Mouse (Mus musculus) stomach, embryonic 15.5 days (tissue): ENCODE measurements around the gene Fam83c. TPM values are rescaled to one million over a fixed set of nuclear protein-coding genes. Genes with fewer than 3 reads are reported as not detected.
"Not testable (repeated sequence)": the region's sequence is repeated elsewhere in the genome, so short reads cannot be mapped to it uniquely, and the experiment has no call there.

Experiments
- ATAC-seq: fragments of 200-750 bp; cut with Nextera tagmentation; 2 replicates; pipeline ENCODE4 v1.8.0; 2017; ENCODE audit warnings: low read depth, moderate number of reproducible peaks, moderate TSS enrichment; ENCODE audit not compliant: insufficient read depth, low FRiP score
- H3K27ac ChIP-seq: fragments of 300-500 bp; sonication (generic); 2 replicates; pipeline ENCODE4 v1.5.1; 2015; ENCODE audit warnings: mild to moderate bottlenecking, inconsistent platforms
- H3K27me3 ChIP-seq: fragments of 300-500 bp; sonication (generic); replicated peaks from 2 replicates; pipeline ENCODE4 v1.6.1; 2015; ENCODE audit warnings: inconsistent platforms
- H3K36me3 ChIP-seq: fragments of 300-500 bp; sonication (generic); 2 replicates; pipeline ENCODE4 v1.6.1; 2015; ENCODE audit warnings: inconsistent platforms
- H3K4me1 ChIP-seq: fragments of 300-500 bp; sonication (generic); 2 replicates; pipeline ENCODE4 v1.6.1; 2015; ENCODE audit warnings: inconsistent platforms
- H3K4me2 ChIP-seq: fragments of 300-500 bp; sonication (generic); 2 replicates; pipeline ENCODE4 v1.6.1; 2015; ENCODE audit warnings: mild to moderate bottlenecking, inconsistent platforms
- H3K4me3 ChIP-seq: fragments of 300-500 bp; sonication (generic); replicated peaks from 2 replicates; pipeline ENCODE4 v1.5.1; 2015; ENCODE audit warnings: inconsistent platforms
- H3K9ac ChIP-seq: fragments of 300-500 bp; sonication (generic); 2 replicates; pipeline ENCODE4 v1.6.1; 2015; ENCODE audit warnings: inconsistent platforms
- H3K9me3 ChIP-seq: fragments of 300-500 bp; sonication (generic); 2 replicates; pipeline ENCODE4 v1.6.1; 2016; ENCODE audit warnings: inconsistent platforms
- WGBS: fragments of 180-500 bp; shearing (Covaris S2); methylation state at CpG from one replicate; pipeline ENCODE4 v1.1.7; 2015; 5-methylcytosine and 5-hydroxymethylcytosine counted together
- polyA plus RNA-seq: library from polyadenylated mRNA; unstranded; fragments of >200 nt; fragmentation: Nextera tagmentation; extraction: Ambion mirVana; gene quantifications from 2 replicates; pipeline ENCODE4 v1.2.1, GENCODE M21; 2015

Gene Fam83c
- polyA plus RNA-seq, 1 experiment from 2014 or later, result 2.8 TPM

DNA sequence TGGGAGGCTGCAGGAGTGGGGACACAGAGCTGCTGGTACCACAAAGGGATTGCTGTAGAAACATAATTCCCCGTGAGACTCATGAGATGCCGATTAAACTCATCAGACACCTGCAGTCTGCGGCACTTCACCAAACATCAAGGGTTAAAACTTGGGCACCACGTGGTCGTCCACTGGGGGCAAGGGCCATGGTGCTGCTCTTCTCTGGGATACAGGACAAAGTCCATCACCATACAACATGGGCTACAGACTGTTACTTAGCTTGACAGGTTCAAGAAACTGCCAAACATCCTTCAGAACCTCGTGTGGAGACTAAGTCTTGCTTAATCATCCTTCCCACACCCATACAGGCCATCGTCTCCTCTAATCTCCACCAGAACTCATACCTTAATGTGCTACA lies 25.4 kb upstream of the Fam83c start:
- H3K9ac ChIP-seq, result no peak overlapping the region
- WGBS, result 77% methylated on average over 7 of the region's 7 CpGs
- no peak overlapping the region for H3K27ac ChIP-seq
- no peaks in the 10 kb centered on the region for H3K9me3 ChIP-seq
- no peaks in the 10 kb centered on the region for H3K4me1 ChIP-seq
- H3K4me2 ChIP-seq, result no peak overlapping the region
- H3K4me3 ChIP-seq, result no peak overlapping the region
- H3K27me3 ChIP-seq, result no peaks in the 10 kb centered on the region
- no peak for ATAC-seq
- H3K36me3 ChIP-seq, result 0 out of 2 replicates have a peak, but pooled peaks cover 5% of the 10 kb centered on the region

DNA sequence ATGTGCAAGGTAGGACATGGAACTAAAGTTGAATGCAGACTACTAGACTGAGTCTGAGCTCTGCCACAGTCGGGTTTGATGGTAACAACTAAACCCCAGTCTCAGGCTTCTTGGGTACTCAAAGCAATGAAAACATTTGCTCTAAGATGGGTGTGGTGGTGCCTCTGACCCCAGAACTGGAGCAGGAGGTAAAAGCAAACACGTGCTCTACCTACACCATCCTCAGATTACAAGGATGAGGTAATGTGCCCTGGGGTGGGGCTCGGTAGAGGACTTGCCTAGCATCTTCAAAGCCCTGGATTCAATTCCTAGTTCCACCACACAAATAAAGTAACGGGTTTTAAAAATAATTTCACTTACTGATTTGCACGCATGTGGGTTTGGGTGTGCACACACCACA lies 17.9 kb upstream of the Fam83c start:
- Histone ChIP-seq H3K27ac (no peak overlapping the region), H3K36me3 (peaks cover 23% of the 10 kb centered on the region; the same call in 1 of the 2 replicates), H3K9ac (no peak overlapping the region), H3K4me1 (no peaks in the 10 kb centered on the region), H3K9me3 (no peaks in the 10 kb centered on the region), H3K4me3 (no peak overlapping the region), H3K27me3 (no peaks in the 10 kb centered on the region), H3K4me2 (no peak overlapping the region)
- WGBS, result 76% methylated on average over 5 of the region's 5 CpGs
- peak; percentile 65; the same call in 1 of the 2 replicates for ATAC-seq

DNA sequence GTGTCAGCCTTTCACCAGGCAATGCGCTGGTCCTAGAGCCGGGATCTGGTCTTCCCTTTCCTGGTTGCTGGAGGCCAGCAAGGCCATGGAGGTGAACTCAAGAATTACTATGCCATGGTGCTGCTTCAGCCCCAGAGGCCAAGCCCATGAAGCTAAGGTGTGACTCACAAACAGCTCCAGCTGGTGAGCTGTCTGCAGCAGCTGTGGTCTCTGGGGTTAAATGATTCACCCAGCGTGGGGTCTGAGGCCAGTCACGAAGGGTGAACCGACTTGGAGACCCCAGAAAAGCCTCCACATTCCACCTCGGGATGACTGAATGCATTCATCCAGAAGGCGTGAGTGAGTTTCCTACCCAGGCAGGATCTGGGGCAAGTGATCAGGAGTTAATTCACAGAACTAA lies 15.5 kb upstream of the Fam83c start:
- Histone ChIP-seq H3K4me1 (no peaks in the 10 kb centered on the region), H3K4me2 (no peak overlapping the region), H3K9me3 (no peaks in the 10 kb centered on the region), H3K27ac (no peak overlapping the region), H3K9ac (no peak overlapping the region), H3K27me3 (no peaks in the 10 kb centered on the region), H3K36me3 (peaks cover 32% of the 10 kb centered on the region), H3K4me3 (no peak overlapping the region)
- WGBS, result 81% methylated on average over 7 of the region's 7 CpGs
- ATAC-seq, result no peak

DNA sequence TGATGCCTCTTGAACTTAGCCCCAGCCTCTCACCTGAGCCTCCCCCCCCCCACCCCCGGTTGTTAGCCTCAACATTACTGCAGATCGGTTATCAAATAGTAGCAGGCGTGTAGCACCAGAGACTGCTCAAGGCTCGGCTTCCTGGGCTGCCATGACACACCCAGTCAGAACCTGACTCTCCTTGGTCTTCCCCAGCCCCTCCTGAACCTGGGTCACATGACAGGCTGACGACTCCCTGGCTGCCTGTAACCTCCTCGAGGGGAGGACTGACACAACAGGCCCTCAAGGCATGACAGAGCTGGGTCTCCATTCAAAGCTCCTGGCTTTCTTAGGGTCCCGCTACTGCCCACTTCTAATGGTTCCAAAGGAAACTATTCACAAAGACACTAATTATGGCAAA lies 14.8 kb upstream of the Fam83c start:
- Histone ChIP-seq H3K9me3 (no peaks in the 10 kb centered on the region), H3K9ac (no peak overlapping the region), H3K4me1 (no peaks in the 10 kb centered on the region), H3K27ac (no peak overlapping the region), H3K27me3 (no peaks in the 10 kb centered on the region), H3K4me3 (no peak overlapping the region), H3K4me2 (no peak overlapping the region), H3K36me3 (peaks cover 33% of the 10 kb centered on the region)
- no peak for ATAC-seq
- WGBS, result 57% methylated on average over 7 of the region's 7 CpGs

DNA sequence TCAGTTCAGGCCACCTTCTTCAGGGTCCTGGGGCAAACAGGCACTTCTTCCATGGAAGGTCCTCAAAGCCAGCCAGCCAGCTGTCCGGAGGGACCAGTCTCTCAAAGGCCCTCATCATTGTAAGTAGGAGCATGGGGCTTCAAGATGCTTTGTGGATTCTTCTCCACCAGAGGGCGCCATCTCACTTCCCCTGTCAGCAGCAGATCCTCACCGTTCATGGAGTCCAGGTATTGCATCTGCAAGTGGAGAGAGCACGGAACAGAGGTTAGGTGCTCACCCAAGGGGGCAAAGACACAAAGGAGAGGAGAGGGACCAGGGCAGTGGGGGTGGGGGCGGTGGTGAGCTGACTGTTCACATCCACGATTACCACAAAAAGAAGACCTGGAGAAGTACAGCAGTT lies 13.6 kb upstream of the Fam83c start:
- H3K27me3 ChIP-seq, result no peaks in the 10 kb centered on the region
- peaks cover 33% of the 10 kb centered on the region for H3K36me3 ChIP-seq
- ATAC-seq, result no peak

DNA sequence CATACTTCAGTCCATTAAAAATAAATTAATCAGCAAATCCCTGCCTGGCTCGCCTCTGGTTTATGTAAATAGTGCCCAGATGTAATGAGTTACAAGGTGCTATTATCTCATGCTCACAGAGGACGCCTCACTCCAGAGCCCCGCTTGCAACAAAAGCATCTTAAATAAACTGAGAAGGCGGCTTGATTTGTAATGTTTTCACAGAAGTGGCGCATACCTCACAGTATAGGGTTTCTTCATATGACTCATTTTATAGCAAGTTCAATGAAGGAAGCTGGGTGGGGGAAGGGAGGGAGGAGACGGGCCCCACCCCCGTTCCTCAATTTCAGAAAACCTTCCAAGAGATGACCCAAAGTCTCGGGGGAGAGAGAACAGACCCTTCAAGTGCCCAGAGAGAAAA lies 12.3 kb upstream of the Fam83c start:
- H3K27ac ChIP-seq, result no peak overlapping the region
- no peak for ATAC-seq
- no peak overlapping the region for H3K9ac ChIP-seq
- H3K36me3 ChIP-seq, result peaks cover 33% of the 10 kb centered on the region
- no peak overlapping the region for H3K4me3 ChIP-seq
- no peak overlapping the region for H3K4me2 ChIP-seq
- no peaks in the 10 kb centered on the region for H3K9me3 ChIP-seq
- 56% methylated on average over 8 of the region's 8 CpGs for WGBS
- no peaks in the 10 kb centered on the region for H3K27me3 ChIP-seq
- H3K4me1 ChIP-seq, result no peaks in the 10 kb centered on the region

More for the DNA sequence above, 13.6 kb upstream of the Fam83c start:
- Histone ChIP-seq H3K4me3 (no peak overlapping the region), H3K9ac (no peak overlapping the region), H3K4me2 (no peak overlapping the region), H3K27ac (no peak overlapping the region), H3K9me3 (no peaks in the 10 kb centered on the region), H3K4me1 (no peaks in the 10 kb centered on the region)
- WGBS, result 29% methylated on average over 6 of the region's 6 CpGs

DNA sequence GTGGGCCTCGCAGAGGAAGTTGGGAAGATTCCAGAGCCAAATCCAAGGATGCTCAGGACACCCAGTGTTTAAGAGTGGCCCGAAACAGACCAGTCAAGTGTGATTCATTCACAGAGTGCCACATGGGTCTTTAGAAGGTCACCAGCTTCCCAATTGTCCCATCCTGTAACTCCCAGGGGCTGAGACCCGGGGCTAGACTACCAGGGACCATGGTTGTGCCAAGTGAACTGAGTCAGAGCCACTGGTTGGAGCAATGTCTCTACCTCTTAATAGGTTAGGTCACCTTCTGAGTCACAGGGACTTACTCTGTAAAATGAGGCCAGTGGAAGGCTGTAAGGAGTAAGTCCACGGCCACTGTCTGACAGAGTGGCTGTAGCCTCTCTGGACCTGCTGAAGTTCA lies 4.3 kb upstream of the Fam83c start:
- no peaks in the 10 kb centered on the region for H3K4me1 ChIP-seq
- no peak for ATAC-seq
- no peak overlapping the region for H3K27ac ChIP-seq
- no peaks in the 10 kb centered on the region for H3K27me3 ChIP-seq
- H3K9ac ChIP-seq, result no peak overlapping the region
- 77% methylated on average over 4 of the region's 4 CpGs for WGBS
- H3K4me2 ChIP-seq, result no peak overlapping the region
- H3K4me3 ChIP-seq, result no peak overlapping the region
- H3K36me3 ChIP-seq, result no peaks in the 10 kb centered on the region
- H3K9me3 ChIP-seq, result no peaks in the 10 kb centered on the region

DNA sequence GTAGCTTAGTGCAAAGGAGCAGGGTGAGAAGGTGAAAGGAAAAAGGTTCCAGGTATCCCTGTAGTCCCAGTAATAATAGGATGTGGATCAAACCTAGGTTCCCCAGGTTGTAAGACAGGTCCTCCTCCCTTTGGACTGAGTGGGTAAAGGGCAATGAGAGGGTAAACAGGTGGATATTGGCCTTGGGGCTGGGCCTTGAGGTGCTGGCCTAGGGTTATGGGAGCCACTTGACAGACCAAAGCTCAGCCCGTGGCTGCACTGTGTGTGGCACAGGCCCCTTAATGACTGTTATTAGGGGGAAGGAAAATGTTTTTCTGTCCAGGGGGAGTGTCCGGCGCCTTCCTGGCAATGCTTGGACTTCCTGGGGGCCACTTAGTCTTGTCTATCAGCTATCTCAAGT lies 3.3 kb upstream of the Fam83c start:
- H3K9me3 ChIP-seq, result no peaks in the 10 kb centered on the region
- H3K27me3 ChIP-seq, result no peaks in the 10 kb centered on the region
- H3K27ac ChIP-seq, result no peak overlapping the region
- H3K4me1 ChIP-seq, result no peaks in the 10 kb centered on the region
- no peak for ATAC-seq
- no peak overlapping the region for H3K9ac ChIP-seq
- H3K4me3 ChIP-seq, result no peak overlapping the region
- no peak overlapping the region for H3K4me2 ChIP-seq
- H3K36me3 ChIP-seq, result no peaks in the 10 kb centered on the region
- WGBS, result 72% methylated on average over 3 of the region's 3 CpGs

DNA sequence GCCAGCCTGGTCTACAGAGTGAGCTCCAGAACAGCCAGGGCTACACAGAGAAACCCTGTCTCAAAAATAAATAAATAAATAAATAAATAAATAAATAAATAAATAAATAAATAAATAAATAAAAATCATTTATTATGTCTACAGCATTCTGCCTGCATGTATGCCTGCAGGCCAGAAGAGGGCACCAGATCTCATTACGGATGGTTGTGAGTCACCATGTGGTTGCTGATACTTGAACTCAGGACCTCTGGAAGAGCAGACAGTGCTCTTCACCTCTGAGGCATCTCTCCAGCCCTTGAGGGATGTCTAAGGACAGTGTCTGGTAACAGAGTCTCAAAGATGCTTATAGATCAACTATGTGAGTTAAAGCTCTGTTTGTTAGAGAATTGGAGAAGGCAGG lies 2.6 kb downstream of the Fam83c start:
- not testable (repeated sequence) for H3K9ac ChIP-seq, H3K27ac ChIP-seq, H3K4me2 ChIP-seq, H3K4me1 ChIP-seq, ATAC-seq, H3K4me3 ChIP-seq, H3K9me3 ChIP-seq, H3K27me3 ChIP-seq, H3K36me3 ChIP-seq
- 66% methylated on average over 1 of the region's 1 CpGs for whole genome bisulfite sequencing

DNA sequence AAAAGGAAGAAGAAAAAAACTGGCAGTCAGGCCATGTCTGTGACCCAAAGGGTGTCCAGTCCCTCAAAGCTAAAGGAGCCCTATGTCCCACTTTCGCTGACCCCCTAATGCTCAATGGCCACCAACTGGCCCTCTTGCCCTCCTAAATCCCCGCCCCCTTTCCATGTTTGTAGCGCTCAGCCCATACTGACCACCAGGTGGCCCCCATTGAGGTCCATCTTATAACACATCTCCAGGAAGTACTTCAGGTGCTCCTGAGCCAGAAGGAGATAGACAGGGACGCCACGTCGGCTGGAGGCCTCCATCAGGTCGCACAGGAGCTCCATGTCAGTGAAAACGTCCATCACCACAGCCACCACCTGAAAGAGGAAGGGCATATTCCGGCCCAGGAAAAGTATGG lies 3.4 kb downstream of the Fam83c start:
- Histone ChIP-seq H3K27ac (no peak overlapping the region), H3K9ac (no peak overlapping the region), H3K4me2 (no peak overlapping the region), H3K36me3 (no peaks in the 10 kb centered on the region), H3K4me1 (peaks cover 7% of the 10 kb centered on the region), H3K9me3 (no peaks in the 10 kb centered on the region), H3K27me3 (no peaks in the 10 kb centered on the region), H3K4me3 (no peak overlapping the region)
- 58% methylated on average over 9 of the region's 9 CpGs for WGBS
- no peak for ATAC-seq

DNA sequence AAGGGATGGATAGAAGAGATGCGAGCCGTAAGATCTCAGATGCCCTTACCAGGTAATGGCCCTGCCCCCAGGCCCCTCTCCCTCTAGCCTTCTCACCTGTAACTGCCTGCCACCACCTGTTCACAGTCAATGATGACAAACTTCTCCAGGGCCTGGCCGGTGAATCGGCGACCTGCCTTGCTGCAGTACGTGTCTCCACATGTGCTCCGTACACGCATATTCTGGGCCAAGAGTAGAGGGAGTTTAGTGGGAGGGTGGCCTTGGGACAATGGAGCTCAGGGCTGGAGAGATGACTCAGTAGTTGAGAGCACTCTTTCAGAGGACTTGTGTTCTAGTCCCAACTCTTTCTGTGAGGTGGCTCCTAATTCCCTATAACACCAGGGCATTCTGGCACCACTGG lies 3.8 kb downstream of the Fam83c start:
- no peaks in the 10 kb centered on the region for H3K27me3 ChIP-seq
- H3K36me3 ChIP-seq, result no peaks in the 10 kb centered on the region
- no peaks in the 10 kb centered on the region for H3K9me3 ChIP-seq
- WGBS, result 72% methylated on average over 8 of the region's 8 CpGs
- no peak overlapping the region for H3K4me3 ChIP-seq
- ATAC-seq, result no peak
- peaks cover 7% of the 10 kb centered on the region for H3K4me1 ChIP-seq
- no peak overlapping the region for H3K27ac ChIP-seq
- no peak overlapping the region for H3K4me2 ChIP-seq
- no peak overlapping the region for H3K9ac ChIP-seq

DNA sequence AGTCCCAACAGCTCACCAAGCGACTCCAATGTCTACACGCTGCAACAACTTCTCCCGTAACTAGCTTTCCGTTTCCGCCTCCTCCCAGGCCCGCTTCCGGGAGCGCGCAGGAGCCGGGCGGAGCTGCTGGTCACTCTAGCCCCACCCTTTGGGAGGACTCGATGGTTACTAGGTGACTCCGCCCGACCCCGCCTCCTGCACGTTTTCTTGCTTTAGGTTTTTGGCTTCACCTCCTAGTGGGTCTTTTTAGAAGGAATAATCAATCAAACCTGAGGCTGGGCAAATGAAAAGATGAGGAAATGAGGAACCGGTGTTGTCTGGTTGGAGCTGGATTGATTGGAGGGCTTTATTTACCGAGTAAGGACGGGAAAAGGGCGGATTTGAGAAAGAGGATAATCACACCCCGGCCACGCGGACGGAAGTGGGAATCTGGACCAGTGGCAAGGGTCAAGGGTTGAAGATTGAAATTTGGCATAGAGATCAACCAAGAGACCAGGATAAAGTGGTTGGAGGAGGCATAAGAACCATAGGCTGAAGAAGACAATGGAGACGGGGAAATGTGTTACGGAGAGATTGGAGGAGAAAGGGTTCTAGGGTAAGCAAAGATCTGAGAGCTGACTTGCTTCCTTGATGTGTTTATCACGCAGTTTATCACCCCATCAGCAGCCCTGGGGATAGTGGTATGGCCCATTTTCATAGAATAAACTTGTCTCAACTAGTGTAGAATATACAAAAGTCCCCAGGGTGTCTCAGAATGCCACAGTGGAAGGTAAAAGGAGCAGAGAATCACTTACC lies 7.8 kb downstream of the Fam83c start, which contains the start of gene Eif6:
Eif6 (minus strand) TSS at position 296 of the 795 bp plus-strand sequence.
- peaks cover 14% of the 10 kb centered on the region for H3K4me1 ChIP-seq
- H3K27ac ChIP-seq, result peak within 1 kb of the TSS; percentile 91
- no peaks in the 10 kb centered on the region for H3K9me3 ChIP-seq
- ATAC-seq, result peak; percentile 94
- H3K4me3 ChIP-seq, result peak within 1 kb of the TSS; percentile 83
- peaks cover 11% of the 10 kb centered on the region; the same call in 1 of the 2 replicates for H3K36me3 ChIP-seq
- peak within 1 kb of the TSS; percentile 70 for H3K9ac ChIP-seq
- no peaks in the 10 kb centered on the region for H3K27me3 ChIP-seq
- WGBS, result 2% methylated on average over 27 of the region's 27 CpGs
- peak within 1 kb of the TSS; percentile 79 for H3K4me2 ChIP-seq
